Mouse (Mus musculus) layer of hippocampus, adult 9-11 months (tissue): ENCODE data around the gene Gm47985.
A peak's percentile ranks its signal among the peaks of the same experiment; 100 is the strongest.
"Not testable (repeated sequence)": the region's sequence is repeated elsewhere in the genome, so short reads cannot be mapped to it uniquely, and the experiment has no call there.

ENCODE experiments used
- DNase-seq: peaks from one replicate; pipeline ENCODE4 v3.0.0; 2022

Gm47985 gene

GRCm38 (mm10) chr1:151182266-151182665, at the start of gene Gm47985:
TSS of gene Gm47985 (plus strand) at chr1:151182537.
- DNase-seq, result not testable (repeated sequence)

- no peak for DNase-seq
These were observed 49.7 kb upstream of the Gm47985 start for GRCm38 (mm10) chr1:151132686-151133085.

DNA sequence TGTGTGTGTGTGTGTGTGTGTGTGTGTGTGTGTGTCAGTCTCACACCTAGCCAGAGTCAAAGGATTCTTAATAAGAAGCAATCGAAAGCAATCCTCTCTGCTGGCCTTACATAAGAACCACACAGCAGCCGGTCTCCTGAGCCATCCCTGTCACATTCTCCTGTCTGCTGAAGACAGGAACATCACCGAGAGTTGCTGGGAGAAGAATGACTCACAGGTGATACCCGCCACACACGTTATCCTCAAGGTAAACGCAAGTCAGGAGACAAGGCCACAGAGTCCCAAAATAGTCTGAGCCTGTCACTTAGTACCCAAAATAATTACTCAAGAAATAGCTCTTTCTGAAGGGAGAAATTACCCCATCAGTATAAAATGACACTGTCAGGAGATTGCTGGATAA, 43.9 kb upstream of the Gm47985 start:
- no peak for DNase-seq

DNA sequence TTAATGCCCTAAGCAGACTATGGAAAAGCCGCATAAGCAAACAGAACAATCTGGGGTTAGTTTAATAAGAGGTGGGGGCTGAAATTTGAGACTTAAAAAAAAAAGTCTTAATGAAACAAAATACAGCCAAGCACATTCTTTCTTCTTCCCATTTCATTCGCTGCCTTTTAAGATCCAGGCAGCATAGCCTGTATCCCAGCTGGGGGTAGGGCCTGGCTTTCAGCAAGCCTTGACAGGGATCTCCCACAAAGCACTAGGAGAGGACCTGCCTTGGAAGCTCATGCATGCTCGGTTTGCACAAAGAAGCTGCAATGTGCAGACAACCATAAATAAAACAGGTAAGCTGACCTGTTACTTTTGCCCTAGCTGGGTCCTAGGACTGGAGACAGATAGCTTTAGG, 41.4 kb upstream of the Gm47985 start:
- DNase-seq, result no peak

GRCm38 (mm10) chr1:151144471-151145146, 37.7 kb upstream of the Gm47985 start:
- no peak for DNase-seq

- no peak for DNase-seq
These were observed 34.5 kb upstream of the Gm47985 start for GRCm38 (mm10) chr1:151147801-151148200.

- DNase-seq, result no peak
These were observed 32.1 kb upstream of the Gm47985 start for GRCm38 (mm10) chr1:151150211-151150610.

DNA sequence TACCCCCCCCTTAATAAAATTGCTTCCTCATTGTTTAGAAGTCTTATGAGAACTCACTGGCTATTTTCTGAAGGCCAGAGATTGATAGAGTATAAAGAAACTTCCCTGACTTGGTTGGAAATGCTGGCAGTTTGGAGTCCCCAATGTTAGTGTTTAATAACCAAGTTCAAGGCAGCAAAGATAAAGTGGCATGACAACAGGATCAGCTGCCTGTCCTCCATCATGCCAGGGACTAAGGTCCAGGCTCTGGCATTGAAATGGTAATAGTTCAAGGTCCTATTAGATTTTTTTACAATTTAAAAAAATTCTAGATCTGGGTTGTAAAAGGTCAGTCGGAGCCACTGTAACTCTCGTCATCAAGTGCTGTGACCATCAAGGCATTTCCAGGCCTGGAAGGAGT, 31.2 kb upstream of the Gm47985 start:
- DNase-seq, result no peak

- no peak for DNase-seq
These were observed 29.2 kb upstream of the Gm47985 start for GRCm38 (mm10) chr1:151153056-151153652.

- not testable (repeated sequence) for DNase-seq
These were observed 28.2 kb upstream of the Gm47985 start for GRCm38 (mm10) chr1:151154131-151154530.

DNA sequence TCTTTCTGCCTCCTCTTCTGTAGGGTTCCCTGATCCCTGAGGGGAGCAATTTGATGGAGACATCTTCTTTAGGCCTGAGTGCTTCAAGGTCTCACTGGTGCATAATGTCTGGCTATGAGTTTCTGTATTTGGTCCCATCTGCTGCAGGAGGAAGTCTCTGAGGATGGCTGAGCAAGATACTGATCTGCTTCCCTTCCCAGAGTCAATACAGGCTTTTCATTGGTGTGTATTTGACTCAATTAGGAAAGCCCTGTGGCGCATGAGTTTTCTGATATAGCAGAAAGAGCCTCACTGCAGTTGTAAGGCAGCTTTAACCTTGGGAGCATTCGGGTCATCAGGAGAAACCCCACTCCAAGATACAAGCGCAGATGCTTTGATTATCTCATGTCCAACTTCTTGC, 26.2 kb upstream of the Gm47985 start:
- no peak for DNase-seq

GRCm38 (mm10) chr1:151156777-151157632, 25.3 kb upstream of the Gm47985 start:
- DNase-seq, result no peak

DNA sequence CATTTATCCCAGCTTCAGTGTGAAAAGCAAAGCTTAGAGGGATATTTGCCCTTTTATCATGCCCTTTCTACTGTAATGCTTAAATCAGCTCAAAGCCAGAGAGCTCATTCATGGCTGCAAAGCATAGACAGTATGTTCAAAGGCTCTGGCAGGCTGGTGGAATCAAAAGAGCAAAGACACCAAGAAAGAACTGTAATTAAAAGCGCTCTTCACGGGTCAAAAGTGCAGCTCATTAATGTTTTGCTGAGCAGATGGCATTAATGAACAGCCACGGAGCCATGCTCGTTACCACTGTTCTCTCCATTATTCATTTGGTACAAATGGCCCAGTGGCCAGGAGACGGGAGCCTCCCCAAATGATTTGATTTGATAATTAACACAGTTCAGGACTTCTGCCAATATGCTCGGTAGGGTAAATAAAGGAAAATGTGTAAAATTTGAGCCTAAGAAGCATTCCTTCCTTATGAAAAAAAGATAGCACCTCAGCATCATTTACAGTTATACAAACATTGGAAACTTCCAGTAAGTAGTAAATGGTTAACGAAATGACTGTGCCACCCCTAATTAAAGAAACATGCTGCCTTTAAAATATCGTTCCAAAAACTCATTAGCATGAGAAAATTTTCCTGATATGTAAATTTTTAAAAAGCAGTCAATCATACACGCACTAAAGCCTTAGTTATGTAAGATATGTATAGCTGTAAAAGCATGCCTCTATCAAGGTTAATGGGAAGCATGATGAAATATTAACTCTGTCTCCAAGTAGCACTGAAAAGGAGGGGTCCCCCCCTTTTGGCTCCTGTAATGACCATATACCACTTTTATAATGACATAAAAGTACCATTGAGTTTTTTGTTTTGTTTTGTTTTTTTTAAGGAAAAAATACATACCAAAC, 24.1 kb upstream of the Gm47985 start:
- no peak for DNase-seq

DNA sequence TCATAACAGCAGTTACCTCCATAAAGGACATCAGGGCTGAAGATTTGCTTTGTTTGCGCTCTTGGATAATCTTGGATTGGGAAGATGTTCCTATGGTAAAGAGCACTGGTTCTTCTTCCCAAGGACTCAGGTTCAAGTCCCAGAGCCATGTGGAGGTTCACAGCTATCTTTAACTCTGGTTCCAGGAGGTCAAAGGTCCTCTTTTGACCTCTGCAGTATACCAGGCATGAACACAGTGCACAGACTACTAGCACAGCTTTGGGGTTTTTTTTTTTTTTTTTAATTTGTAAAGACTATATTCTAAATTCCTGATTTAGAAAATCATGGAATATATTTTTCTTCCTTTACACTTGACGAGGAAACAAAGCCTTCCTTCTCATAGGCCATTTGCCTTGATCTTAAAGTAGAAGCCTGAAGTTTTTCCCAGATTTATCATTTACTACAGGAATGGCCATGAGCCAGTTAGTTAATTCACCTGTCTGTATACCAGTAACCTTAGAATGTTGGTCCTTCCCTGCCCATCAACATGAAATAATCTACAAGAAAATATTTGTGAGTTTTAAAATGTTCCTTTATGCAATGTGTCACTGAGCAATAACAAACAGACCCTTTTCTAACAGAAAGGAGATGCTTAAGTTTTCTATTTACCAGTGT, 23.4 kb upstream of the Gm47985 start:
- no peak for DNase-seq

GRCm38 (mm10) chr1:151166031-151166430, 16.3 kb upstream of the Gm47985 start:
- DNase-seq, result no peak

GRCm38 (mm10) chr1:151167297-151168047, 14.9 kb upstream of the Gm47985 start:
- peak; percentile 15 for DNase-seq

DNA sequence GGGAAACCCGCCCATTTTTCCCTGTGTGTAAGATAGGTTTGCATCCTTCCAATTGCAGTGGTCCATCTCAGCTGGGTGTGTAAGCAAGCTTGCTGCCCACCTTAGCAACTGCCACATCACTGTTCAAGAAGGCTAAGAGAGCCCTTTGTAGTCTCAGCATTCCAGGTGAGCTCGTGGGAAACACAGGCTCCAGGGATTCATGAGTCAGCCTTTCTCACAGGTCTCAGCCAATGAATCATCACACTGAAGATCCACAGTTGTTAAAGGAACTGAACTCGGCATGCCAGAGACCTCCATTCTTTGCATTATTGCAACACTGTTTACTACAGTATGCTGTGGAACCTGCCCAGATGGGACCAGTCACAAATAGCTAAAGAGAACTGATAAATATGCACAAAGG, 13.7 kb upstream of the Gm47985 start:
- no peak for DNase-seq

- no peak for DNase-seq
These were observed 10.5 kb upstream of the Gm47985 start for GRCm38 (mm10) chr1:151171572-151172461.

DNA sequence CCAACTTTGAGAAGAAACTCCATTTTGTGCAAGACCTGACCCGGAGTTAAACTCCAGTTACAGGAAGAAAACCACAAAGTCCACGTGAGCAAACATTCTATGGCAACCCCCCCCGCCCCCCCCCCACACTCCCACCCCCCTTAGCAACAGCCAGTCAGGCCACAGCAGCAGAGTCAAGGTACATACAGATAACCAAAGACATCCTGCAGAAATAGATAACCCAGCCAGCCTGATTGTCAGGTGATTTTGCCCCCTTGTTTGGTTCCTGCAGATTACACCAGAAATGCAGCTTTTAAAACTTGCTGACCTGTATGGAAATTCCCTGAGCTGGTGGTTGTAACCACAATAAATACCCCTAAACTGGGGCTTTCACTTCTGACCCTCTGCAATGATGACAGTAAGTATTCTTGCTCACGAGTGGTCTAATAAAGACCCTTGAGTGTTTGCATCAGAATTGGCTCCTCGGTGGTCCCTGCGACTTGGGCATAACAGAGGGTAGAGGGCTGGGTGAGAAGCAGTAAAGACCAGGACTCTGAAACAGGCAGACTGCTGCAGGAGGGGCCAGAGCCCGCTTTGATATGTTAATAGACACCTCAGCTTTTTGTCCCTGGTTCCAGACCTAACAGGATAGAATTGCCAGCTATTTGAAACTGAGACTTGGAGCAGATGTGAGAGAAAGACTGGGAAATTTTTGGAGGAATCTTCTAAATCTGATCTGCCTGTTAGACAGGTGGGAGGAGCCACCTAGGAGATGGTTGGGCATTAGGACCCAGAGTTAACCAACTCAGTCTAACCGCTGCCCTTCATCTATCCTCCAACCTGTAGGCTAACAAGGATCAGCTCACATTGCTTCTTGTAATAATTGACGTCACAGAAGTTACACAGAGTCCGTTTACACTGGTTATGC, 5.1 kb upstream of the Gm47985 start:
- peak; percentile 14 for DNase-seq
